Mouse (Mus musculus) embryonic stem cell, embryonic (primary cell): ENCODE data around the gene Akr7a5.

ENCODE experiments used
- CTCF ChIA-PET, 4 experiments: fragments of 300-600 bp in 2 of 4; fragments of 350-600 bp in 2 of 4; sonication (Branson Sonifier 250); formaldehyde crosslinking; loops; one replicate each; lab custom pipeline; 2022; ENCODE audit warnings: inconsistent platforms in 2 of 4; lab: Charles Lee
- POLR2A ChIA-PET, 4 experiments: fragments of 300-600 bp in 2 of 4; fragments of 350-600 bp in 2 of 4; sonication (Branson Sonifier 250); formaldehyde crosslinking; loops; one replicate each; lab custom pipeline; 2022; ENCODE audit warnings: antibody characterized with exemption in 4 of 4, inconsistent platforms in 1 of 4; lab: Charles Lee

Akr7a5 gene

DNA sequence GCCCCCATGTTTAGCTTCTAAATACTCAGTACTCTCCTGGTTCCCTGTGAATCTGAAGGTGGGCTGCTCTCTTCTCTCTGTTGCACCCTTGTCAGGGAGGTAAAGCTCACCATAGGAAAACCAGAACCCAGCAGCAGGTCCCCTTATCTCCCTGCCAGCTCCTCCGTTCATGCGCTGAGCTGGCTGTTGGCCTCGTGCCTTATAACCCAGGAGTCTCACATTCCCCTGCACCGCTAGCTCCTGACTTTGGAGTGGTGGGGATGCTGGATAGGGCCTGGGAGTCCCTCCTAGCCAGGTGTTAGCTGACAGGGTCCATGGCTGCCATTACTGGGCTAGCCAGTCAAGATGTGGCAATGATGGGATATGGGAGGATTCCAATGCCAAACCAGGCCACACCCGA, 24.3 kb upstream of the Akr7a5 start:
- ChIA-PET CTCF (interaction anchor here in 2 of 4 experiments (0.6 to 6.9 kb wide), 11 partner anchors 12 to 424 kb away, joined by 3 to 102 read pairs (median 8); partner anchors contain the start of genes Akr7a5 (in 2 of the 2), Pqlc2 (in 2 of the 2) and Gm21969 (in 1 of the 2)), POLR2A (interaction anchor here (0.7 to 5.2 kb wide), 12 partner anchors 7 to 148 kb away, joined by 3 to 26 read pairs (median 4); partner anchors contain the start of genes Akr7a5 (in 1 of the 4) and Pqlc2 (in 1 of the 4))

DNA sequence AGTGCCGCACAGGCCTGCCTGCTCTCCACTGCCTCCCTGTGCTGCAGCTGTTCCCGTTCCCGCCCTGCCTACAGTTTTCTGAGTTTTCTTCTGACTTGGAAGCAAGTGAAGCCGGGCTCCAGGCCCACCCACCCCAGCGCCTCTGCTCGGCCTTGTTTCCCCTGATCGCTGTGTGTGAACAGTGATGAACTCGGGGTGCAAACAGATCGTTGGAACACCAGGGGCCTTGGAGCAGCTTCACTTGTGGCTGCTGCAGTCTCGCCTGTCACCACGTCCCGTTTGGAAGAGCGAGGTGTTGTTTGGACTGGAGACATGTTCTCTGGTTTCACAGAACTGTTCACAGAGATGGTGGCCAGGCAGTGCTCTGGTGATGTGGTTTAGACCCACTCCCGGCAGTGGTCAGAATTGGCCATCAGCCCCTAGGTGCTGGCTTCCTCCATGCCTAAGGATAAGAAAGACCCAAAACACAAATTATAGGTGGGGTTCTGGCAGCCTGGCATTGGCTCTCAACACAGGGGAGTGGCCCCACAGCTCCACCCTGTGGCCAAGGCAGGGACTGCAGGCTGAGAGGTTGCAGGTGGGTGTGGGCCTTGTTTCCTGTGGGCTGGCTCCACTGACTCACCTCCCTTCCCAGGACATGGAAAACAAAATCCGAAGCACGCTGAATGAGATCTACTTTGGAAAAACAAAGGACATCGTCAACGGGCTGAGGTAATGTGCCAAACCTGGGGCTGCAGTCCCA, 23.3 kb upstream of the Akr7a5 start:
- ChIA-PET POLR2A (interaction anchor here (0.8 to 5.2 kb wide), 14 partner anchors 8 to 145 kb away, joined by 3 to 26 read pairs (median 4); partner anchors contain the start of genes Akr7a5 (in 2 of the 4) and Pqlc2 (in 2 of the 4)), CTCF (interaction anchor here in 3 of 4 experiments (0.6 to 6.9 kb wide), 42 partner anchors 9 to 316 kb away, joined by 3 to 102 read pairs (median 4); partner anchors contain the start of genes Akr7a5 (in 3 of the 3), Pqlc2 (in 3 of the 3) and Gm21969 (in 1 of the 3))

DNA sequence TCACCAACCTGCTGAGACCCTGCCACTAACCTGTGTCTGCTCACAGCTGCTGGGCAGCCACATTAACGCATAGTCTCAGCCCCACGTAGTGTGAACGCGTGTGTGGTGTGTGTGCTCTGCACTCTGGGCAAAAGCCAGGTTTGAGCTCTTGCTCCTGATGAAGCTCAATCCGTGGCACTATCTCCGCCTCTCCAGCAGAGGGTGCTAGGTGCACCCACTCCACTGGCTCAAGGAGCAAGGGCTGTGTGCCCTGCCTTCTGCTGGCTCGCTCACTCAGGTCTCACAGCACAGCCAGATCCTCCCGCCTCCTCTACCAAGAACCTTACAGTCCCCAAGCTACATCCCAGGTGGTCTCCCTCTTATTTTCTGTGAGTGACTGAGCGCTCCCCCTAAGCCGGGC, 21.5 kb upstream of the Akr7a5 start:
- CTCF ChIA-PET, result interaction anchor here (0.5 to 6.9 kb wide), 67 partner anchors 8 to 1256 kb away, joined by 3 to 102 read pairs (median 4); partner anchors contain the start of genes Akr7a5 (in 2 of the 4), Pqlc2 (in 2 of the 4) and Gm21969 (in 1 of the 4)
- POLR2A ChIA-PET, result interaction anchor here (0.8 to 5.2 kb wide), 21 partner anchors 8 to 334 kb away, joined by 3 to 26 read pairs (median 4); partner anchors contain the start of genes Akr7a5 (in 4 of the 4), Pqlc2 (in 4 of the 4) and Aldh4a1 (in 1 of the 4)

DNA sequence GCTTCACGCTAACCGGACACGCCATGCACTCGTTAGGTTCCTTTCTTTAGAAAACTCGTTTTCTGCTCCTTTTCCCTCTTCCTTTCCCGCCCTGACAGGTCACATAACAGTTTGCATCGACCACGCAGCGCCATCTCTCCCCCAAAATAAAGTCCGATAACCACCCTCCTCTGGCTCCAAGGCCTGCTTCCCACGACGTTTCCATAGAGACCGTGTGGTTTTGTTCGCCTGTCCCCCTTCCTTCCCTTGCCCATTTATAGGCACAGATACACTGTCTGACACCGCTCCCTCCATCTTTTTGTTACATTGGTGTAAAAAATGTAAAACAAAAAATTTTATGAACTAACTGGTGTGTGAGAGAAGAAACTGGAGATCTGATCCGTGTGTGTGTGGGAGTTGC, 19.4 kb upstream of the Akr7a5 start:
- ChIA-PET CTCF (interaction anchor here in 2 of 4 experiments (0.5 to 5.9 kb wide), 3 partner anchors 13 to 74 kb away, joined by 3 to 97 read pairs (median 7); no protein-coding TSS in a partner anchor), POLR2A (interaction anchor here in 1 of 4 experiments (0.6 to 1.4 kb wide), 2 partner anchors 9 to 39 kb away, joined by 3 read pairs; no protein-coding TSS in a partner anchor)

DNA sequence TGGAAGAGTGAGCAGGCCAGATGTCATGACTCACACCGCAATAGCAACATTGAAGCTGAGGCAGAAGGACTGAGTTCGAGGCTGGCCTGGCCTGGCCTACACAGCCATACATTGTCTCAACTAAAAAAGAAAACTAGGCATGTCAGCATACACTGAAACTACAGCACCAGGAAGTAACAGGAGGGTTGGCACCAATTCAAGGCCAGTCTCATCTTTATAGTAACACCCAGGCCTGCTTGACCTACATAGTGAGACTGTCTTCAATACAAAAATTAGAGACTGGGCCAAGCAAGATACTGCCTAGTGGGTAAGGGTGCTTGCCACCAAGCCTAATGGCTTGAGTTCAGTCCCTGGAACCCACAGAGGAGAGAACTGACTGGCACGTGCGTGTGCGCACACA, 18.5 kb upstream of the Akr7a5 start:
- CTCF ChIA-PET, result no interaction called here
- POLR2A ChIA-PET, result interaction anchor here in 1 of 4 experiments (1.4 to 3.2 kb wide), 3 partner anchors 8 to 18 kb away, joined by 3 to 19 read pairs (median 4); partner anchors contain the start of genes Akr7a5 and Pqlc2

DNA sequence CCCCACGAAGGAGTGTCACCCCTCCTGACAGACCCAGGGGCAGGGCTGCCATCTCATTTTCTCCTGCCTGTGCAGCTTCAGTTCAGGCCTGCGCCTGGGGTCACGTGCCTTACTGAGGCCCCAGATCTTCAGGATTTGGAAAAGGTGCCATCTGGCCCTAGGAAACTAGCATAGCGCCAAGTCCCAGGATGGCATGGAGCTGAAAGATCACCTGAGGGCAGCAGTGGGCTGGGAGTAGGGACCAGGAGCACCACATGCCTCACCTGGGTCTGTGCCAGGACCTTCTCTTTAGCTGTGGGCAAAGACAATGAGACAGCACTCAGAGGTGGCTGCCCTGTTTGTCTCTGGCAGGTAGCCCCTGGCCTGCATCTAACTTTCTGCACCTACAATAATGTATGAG, 13.0 kb upstream of the Akr7a5 start:
- ChIA-PET POLR2A (interaction anchor here in 2 of 4 experiments (1.2 to 4.2 kb wide), 4 partner anchors 9 to 13 kb away, joined by 4 to 26 read pairs (median 12); partner anchors contain the start of genes Akr7a5 (in 2 of the 2) and Pqlc2 (in 2 of the 2)), CTCF (interaction anchor here in 1 of 4 experiments (1.6 to 10.8 kb wide), 2 partner anchors 10 to 40 kb away, joined by 3 to 102 read pairs; no protein-coding TSS in a partner anchor)

DNA sequence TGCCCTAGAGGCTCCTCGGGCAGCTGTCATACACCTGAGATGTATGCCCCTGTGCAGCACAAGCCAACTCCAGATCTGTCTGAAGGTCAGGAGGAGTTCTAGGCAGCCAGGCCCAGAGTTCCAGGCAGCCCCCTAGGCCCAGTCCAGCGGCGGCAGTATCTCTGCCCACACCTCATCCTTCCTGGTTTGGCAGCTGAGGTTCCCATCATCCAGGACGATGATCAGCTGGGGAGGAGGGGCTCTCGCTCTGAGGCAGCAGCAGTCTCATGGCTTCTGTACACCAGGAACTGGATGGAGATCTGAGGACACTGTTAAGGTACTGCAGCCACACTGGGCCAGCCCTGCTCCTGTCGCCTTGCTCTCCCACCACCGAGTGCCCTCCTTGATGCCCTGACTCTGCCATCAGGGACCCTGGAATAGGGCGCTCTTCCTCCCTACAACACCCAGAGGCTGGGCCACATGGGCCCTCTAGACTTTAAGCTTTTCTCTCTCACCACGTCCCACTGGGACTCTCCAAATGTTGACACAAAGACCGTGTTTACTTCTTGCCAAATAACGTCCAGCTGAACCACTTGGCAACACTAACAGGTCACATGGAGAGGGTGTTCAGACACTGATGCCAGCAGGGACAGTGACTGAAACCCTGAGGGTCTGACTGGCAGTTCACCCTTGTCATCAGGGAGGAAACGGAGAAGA, 11.7 kb upstream of the Akr7a5 start:
- ChIA-PET POLR2A (interaction anchor here in 2 of 4 experiments (0.8 to 4.2 kb wide), 4 partner anchors 9 to 12 kb away, joined by 4 to 26 read pairs (median 8); partner anchors contain the start of genes Akr7a5 (in 2 of the 2) and Pqlc2 (in 2 of the 2)), CTCF (interaction anchor here in 3 of 4 experiments (0.6 to 10.8 kb wide), 5 partner anchors 10 to 38 kb away, joined by 3 to 102 read pairs (median 4); partner anchors contain the start of genes Akr7a5 (in 1 of the 3) and Pqlc2 (in 1 of the 3))

DNA sequence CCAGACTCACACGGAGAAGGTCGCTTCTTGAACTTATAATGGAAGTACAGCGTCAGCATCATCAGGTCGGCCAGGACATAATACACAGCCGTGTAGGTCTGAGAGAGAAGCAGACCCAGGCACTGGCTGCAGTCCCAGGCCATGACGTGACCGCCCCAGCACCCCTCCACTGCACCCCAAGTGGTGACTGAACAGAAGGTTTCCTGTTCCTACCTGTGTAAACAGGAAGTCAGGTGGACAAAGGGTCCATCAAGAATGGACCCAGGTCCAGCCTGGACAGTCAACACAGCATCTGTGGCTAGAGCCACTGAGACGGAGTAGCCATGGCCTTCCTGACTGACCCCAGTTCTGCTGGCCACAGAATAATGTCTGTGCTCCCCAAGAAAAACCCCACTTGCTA, 8.8 kb upstream of the Akr7a5 start:
- ChIA-PET CTCF (interaction anchor here in 3 of 4 experiments (0.6 to 10.8 kb wide), 8 partner anchors 9 to 36 kb away, joined by 3 to 102 read pairs (median 3); partner anchors contain the start of genes Akr7a5 (in 2 of the 3) and Pqlc2 (in 2 of the 3)), POLR2A (interaction anchor here in 3 of 4 experiments (0.8 to 4.0 kb wide), 11 partner anchors 9 to 191 kb away, joined by 3 to 39 read pairs (median 4); partner anchors contain the start of genes Akr7a5 (in 3 of the 3) and Pqlc2 (in 3 of the 3))

DNA sequence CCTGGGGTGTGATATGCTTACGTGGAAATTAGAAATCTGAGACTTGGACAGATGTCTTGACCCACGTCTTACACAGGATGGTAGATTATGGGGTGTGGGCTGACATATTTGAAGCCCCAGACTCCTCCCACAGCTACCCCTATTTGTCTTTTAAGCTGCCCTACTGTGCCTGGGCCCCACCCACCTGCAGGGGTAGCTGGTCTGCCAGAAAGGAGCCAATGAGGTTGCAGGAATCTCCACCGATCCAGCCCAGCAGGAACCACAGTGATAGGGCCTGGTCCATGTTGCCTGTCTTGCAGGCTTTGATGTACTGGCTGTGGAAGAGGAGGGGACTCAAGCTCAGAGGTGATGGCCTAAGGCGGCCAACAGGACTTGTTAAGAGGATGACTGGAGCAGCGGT, 8.3 kb upstream of the Akr7a5 start:
- ChIA-PET POLR2A (interaction anchor here in 3 of 4 experiments (0.8 to 4.0 kb wide), 11 partner anchors 8 to 191 kb away, joined by 3 to 39 read pairs (median 4); partner anchors contain the start of genes Akr7a5 (in 2 of the 3) and Pqlc2 (in 2 of the 3)), CTCF (interaction anchor here in 2 of 4 experiments (1.0 to 10.8 kb wide), 8 partner anchors 8 to 309 kb away, joined by 3 to 102 read pairs (median 4); partner anchors contain the start of genes Akr7a5 (in 2 of the 2) and Pqlc2 (in 2 of the 2))

DNA sequence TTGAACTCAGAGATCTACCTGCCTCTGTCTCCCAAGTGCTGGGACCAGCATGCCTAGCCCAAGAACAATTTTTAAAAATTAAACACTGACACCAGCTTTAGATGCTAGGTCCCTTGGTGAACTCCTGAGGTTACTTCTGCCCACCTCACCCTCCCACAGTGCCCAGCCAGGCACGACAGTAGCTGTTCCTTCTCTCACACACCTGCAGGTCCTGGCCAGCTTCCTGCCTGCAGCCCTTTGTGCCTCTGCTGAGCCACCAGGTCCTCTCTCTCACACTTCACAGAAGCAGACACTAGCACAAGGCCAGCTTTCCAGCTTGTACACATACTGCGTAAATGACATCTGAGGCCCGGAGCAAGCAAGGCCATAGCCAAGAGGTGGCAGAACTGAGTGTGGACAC, 5.0 kb upstream of the Akr7a5 start:
- ChIA-PET CTCF (interaction anchor here in 2 of 4 experiments (1.2 to 3.8 kb wide), 3 partner anchors 16 to 31 kb away, joined by 3 to 15 read pairs (median 5); no protein-coding TSS in a partner anchor), POLR2A (no interaction called here)

DNA sequence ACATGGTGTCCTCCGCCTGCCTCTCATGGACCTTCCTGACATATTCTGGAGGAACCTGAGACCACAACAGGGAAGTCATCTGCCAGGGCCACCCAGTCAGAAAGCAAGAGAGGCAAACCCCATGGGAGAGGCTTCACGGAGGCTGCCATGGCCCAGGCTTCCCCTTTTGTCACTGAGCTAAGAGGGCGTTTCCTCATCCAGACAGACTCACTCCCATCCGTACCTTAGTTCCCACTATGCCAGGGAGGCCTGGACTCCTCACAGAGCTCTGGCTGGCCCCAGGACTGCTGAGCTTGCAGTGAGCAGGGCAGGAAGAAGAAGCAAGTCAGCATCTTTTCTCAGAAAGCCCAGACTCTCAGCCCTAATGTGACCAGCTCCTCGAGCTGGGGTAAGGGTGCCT, 2.6 kb upstream of the Akr7a5 start:
- POLR2A ChIA-PET, result interaction anchor here in 2 of 4 experiments (0.8 to 1.7 kb wide), 5 partner anchors 11 to 49 kb away, joined by 3 to 4 read pairs (median 3); no protein-coding TSS in a partner anchor
- CTCF ChIA-PET, result interaction anchor here in 3 of 4 experiments (0.6 to 3.8 kb wide), 5 partner anchors 19 to 360 kb away, joined by 3 to 15 read pairs (median 3); no protein-coding TSS in a partner anchor

DNA sequence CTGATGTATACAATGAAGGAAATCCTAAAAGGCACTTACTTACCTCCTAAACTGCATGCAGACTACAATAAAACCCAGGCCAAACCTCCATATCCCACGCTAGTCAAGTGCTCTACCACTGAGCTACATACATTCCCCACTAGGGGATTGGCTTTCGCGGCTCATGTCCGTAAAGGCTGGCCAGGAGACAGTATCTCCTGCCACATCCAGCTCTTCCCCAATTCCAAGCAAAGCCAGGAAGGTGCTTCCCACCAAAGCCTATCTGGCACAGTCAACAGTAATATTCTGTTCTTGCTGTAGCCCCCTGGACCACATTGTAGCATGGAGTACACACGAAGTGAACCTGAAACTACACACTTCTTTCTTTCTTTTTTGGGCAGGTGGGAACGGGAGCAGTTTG, 893 bp upstream of the Akr7a5 start:
- CTCF ChIA-PET, result interaction anchor here (0.6 to 3.5 kb wide), 23 partner anchors 8 to 762 kb away, joined by 3 to 37 read pairs (median 6); no protein-coding TSS in a partner anchor

DNA sequence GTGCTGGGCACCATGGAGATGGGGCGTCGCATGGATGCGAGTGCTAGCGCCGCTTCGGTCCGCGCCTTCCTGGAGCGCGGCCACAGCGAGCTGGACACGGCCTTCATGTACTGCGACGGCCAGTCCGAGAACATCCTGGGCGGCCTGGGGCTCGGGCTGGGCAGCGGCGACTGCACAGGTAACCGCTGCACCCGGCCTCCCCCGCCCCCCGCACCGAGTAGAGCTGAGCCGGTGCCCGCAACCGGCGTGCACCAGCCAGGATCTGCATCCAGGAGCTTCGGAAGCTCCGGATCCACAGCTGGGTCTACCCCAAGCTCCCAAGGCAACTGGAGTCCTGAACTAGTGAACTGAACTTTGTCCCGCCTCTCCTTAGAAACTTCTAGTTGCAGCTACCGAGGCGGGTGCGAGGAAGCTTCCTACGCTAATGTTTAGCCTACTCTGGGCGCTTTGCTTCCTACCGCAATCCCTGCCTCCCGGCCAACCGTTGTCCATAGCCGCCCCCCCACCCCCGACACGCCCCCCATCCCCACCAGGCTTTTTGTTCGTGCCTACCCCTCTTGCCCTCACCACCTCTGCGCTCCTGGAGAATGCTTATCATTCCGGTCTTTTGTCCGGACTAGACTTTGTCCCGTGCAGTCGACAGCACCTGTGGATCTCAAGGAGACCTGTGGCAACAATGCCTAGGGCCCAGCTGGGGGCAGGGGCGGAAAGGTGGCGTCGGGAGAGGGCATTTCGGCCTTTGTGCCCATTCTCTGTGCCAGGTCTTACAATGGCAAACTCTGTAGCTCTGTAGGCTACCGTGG, 556 bp downstream of the Akr7a5 start:
- CTCF ChIA-PET, result interaction anchor here (0.5 to 3.5 kb wide), 45 partner anchors 9 to 589 kb away, joined by 3 to 37 read pairs (median 4); partner anchors contain the start of genes Aldh4a1 (in 1 of the 4), Gm21969 (in 1 of the 4) and Htr6 (in 1 of the 4)
- POLR2A ChIA-PET, result interaction anchor here (0.5 to 3.9 kb wide), 78 partner anchors 8 to 811 kb away, joined by 3 to 39 read pairs (median 4); partner anchors contain the start of genes Minos1 (in 3 of the 4), Aldh4a1 (in 2 of the 4), Capzb (in 1 of the 4) and Htr6 (in 1 of the 4)

More for the DNA sequence above, 893 bp upstream of the Akr7a5 start:
- POLR2A ChIA-PET, result interaction anchor here (0.6 to 3.9 kb wide), 38 partner anchors 8 to 622 kb away, joined by 3 to 39 read pairs (median 6); partner anchors contain the start of gene Minos1 (in 2 of the 4)

DNA sequence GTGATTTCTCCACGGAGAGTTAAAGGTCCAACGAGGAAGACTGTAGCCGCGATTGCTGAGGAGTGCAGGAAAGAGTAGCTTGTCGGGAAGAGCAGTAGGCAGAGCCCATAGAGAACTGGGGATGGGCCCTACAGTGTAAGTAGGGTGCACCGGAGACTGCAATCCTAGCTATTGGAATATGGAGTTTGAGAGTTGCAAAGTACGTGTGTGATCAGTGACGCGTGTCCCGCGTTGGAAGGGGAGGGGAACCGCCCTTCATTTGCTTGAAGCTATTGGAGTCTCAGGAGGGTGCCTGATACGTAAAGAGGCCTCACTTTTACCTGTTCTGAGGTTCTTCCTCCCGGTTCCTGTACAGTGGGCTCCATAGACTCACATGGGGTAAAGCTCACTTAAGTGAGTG, 1.2 kb downstream of the Akr7a5 start:
- POLR2A ChIA-PET, result interaction anchor here (0.6 to 3.9 kb wide), 35 partner anchors 10 to 618 kb away, joined by 3 to 39 read pairs (median 6); partner anchors contain the start of genes Minos1 (in 2 of the 4) and Capzb (in 1 of the 4)
- CTCF ChIA-PET, result interaction anchor here (0.5 to 3.5 kb wide), 31 partner anchors 10 to 732 kb away, joined by 3 to 37 read pairs (median 5); partner anchors contain the start of genes Gm21969 (in 1 of the 4) and Htr6 (in 1 of the 4)

DNA sequence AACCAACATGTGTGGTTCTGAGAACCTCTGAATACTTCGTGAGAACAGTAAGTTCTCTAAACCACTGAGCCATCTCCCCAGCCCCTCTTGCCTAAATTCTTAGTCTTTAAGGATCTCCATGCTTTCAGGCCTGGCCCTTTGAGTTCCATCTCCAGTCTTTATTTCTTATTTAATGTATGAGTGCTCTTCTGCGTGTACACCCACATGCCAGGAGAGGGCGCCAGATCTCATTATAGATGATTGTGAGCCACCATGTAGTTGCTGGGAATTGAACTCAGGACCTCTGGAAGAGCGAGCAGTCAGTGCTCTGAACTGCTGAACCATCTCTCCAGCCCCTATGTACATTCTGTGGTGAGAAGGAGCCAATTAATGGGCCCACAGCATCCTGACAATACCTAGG, 2.1 kb downstream of the Akr7a5 start:
- POLR2A ChIA-PET, result interaction anchor here in 2 of 4 experiments (2.9 to 3.7 kb wide), 3 partner anchors 10 to 18 kb away, joined by 14 to 30 read pairs (median 21); no protein-coding TSS in a partner anchor
- CTCF ChIA-PET, result interaction anchor here in 3 of 4 experiments (0.7 to 3.5 kb wide), 4 partner anchors 18 to 731 kb away, joined by 3 to 20 read pairs (median 5); no protein-coding TSS in a partner anchor
